Mouse (Mus musculus) E14TG2a.4 (cell line): ENCODE measurements at regions not wholly inside any gene's neighbourhood (a gene's known extent, or its start where the extent isn't known, plus 50 kb on each side); places are given as distances from the start of the nearest gene placed in this dataset.

Source experiments
- H3K27me3 ChIP-seq: 2 replicates; pipeline ENCODE4 v1.6.1; 2014; ENCODE audit warnings: low read length, control low read depth; ENCODE audit not compliant: insufficient read depth
- H3K36me3 ChIP-seq: 2 replicates; pipeline ENCODE4 v1.6.1; 2014; ENCODE audit warnings: low read length, control low read depth; ENCODE audit not compliant: insufficient read depth
- H3K4me1 ChIP-seq: replicated peaks from 2 replicates; pipeline ENCODE4 v1.6.1; 2014; ENCODE audit warnings: low read depth, low read length, control low read depth
- H3K4me3 ChIP-seq: replicated peaks from 2 replicates; pipeline ENCODE4 v1.5.1; 2014; ENCODE audit warnings: mild to moderate bottlenecking, low read length
- H3K9me3 ChIP-seq: 2 replicates; pipeline ENCODE4 v1.6.1; 2014; ENCODE audit warnings: low read length, control low read depth
- CTCF ChIP-seq: conservative IDR thresholded peaks from 2 replicates; pipeline ENCODE4 v1.5.1; 2014; ENCODE audit warnings: low read length
- NANOG ChIP-seq: IDR thresholded peaks from 2 replicates; pipeline ENCODE4 v1.6.1; 2014; ENCODE audit warnings: borderline replicate concordance, low read length, mixed read lengths
- POU5F1 ChIP-seq: IDR thresholded peaks from 2 replicates; pipeline ENCODE4 v1.6.1; 2014; ENCODE audit warnings: low read length, borderline replicate concordance

- H3K27me3 ChIP-seq = no peaks in the 10 kb centered on the region
- TF ChIP-seq CTCF (no peak), NANOG (no peak), POU5F1 (no peak)
- no peaks in the 10 kb centered on the region for H3K4me1 ChIP-seq
- no peak overlapping the region for H3K4me3 ChIP-seq
- no peaks in the 10 kb centered on the region for H3K36me3 ChIP-seq
- no peaks in the 10 kb centered on the region for H3K9me3 ChIP-seq
Observed at GRCm38 (mm10) chr5:126036686-126037085, 505.1 kb downstream of the Tmem132b start.

- Histone ChIP-seq H3K27me3 (no peaks in the 10 kb centered on the region), H3K4me3 (no peak overlapping the region), H3K4me1 (no peaks in the 10 kb centered on the region), H3K36me3 (no peaks in the 10 kb centered on the region), H3K9me3 (no peaks in the 10 kb centered on the region)
- TF ChIP-seq NANOG (no peak), CTCF (peak; percentile 76), POU5F1 (no peak)
Observed at GRCm38 (mm10) chr5:126045761-126046160, 514.2 kb downstream of the Tmem132b start.

- Histone ChIP-seq H3K4me3 (no peak overlapping the region), H3K27me3 (no peaks in the 10 kb centered on the region), H3K9me3 (no peaks in the 10 kb centered on the region), H3K36me3 (no peaks in the 10 kb centered on the region), H3K4me1 (no peaks in the 10 kb centered on the region)
- TF ChIP-seq CTCF (peak; percentile 30; the same call in 1 of the 2 replicates), POU5F1 (no peak), NANOG (no peak)
Observed at GRCm38 (mm10) chr5:126063644-126064043, 532.1 kb downstream of the Tmem132b start.

GRCm38 (mm10) chr5:126079281-126079838 is 547.8 kb downstream of the Tmem132b start:
- Histone ChIP-seq H3K4me3 (no peak overlapping the region), H3K27me3 (no peaks in the 10 kb centered on the region), H3K36me3 (no peaks in the 10 kb centered on the region; the same call in 1 of the 2 replicates), H3K9me3 (peaks cover 77% of the 10 kb centered on the region), H3K4me1 (peaks cover 15% of the 10 kb centered on the region)
- TF ChIP-seq NANOG (peak; percentile 70; the same call in 1 of the 2 replicates), POU5F1 (peak; percentile 37; the same call in 1 of the 2 replicates), CTCF (no peak)

- TF ChIP-seq CTCF = no peak
- no peak for TF ChIP-seq POU5F1
- TF ChIP-seq NANOG = no peak
- no peaks in the 10 kb centered on the region for H3K36me3 ChIP-seq
- no peak overlapping the region for H3K4me3 ChIP-seq
- H3K4me1 ChIP-seq = no peaks in the 10 kb centered on the region
- peaks cover 84% of the 10 kb centered on the region for H3K9me3 ChIP-seq
- H3K27me3 ChIP-seq = no peaks in the 10 kb centered on the region
Observed at GRCm38 (mm10) chr5:126088251-126088914, 556.8 kb downstream of the Tmem132b start.

- H3K27me3 ChIP-seq = no peaks in the 10 kb centered on the region
- H3K4me3 ChIP-seq = no peak overlapping the region
- peak; percentile 50 for TF ChIP-seq CTCF
- TF ChIP-seq NANOG = no peak
- peaks cover 3% of the 10 kb centered on the region for H3K4me1 ChIP-seq
- no peaks in the 10 kb centered on the region for H3K36me3 ChIP-seq
- H3K9me3 ChIP-seq = peaks cover 61% of the 10 kb centered on the region
Observed at GRCm38 (mm10) chr5:126093196-126093595, 561.6 kb downstream of the Tmem132b start.

GRCm38 (mm10) chr5:126096616-126097261 is 565.2 kb downstream of the Tmem132b start:
- Histone ChIP-seq H3K9me3 (peaks cover 66% of the 10 kb centered on the region), H3K4me3 (no peak overlapping the region), H3K36me3 (no peaks in the 10 kb centered on the region), H3K27me3 (no peaks in the 10 kb centered on the region), H3K4me1 (peaks cover 20% of the 10 kb centered on the region)
- TF ChIP-seq CTCF (peak; percentile 33), POU5F1 (no peak), NANOG (no peak)

- Histone ChIP-seq H3K36me3 (no peaks in the 10 kb centered on the region), H3K9me3 (peaks cover 66% of the 10 kb centered on the region), H3K4me1 (peaks cover 20% of the 10 kb centered on the region), H3K4me3 (no peak overlapping the region), H3K27me3 (no peaks in the 10 kb centered on the region)
- no peak for TF ChIP-seq NANOG
Observed at GRCm38 (mm10) chr5:126097262-126097628, 565.7 kb downstream of the Tmem132b start.

- H3K36me3 ChIP-seq = no peaks in the 10 kb centered on the region
- no peak for TF ChIP-seq NANOG
- TF ChIP-seq CTCF = no peak
- TF ChIP-seq POU5F1 = no peak
- H3K9me3 ChIP-seq = peaks cover 65% of the 10 kb centered on the region
- peaks cover 25% of the 10 kb centered on the region for H3K4me1 ChIP-seq
- H3K27me3 ChIP-seq = no peaks in the 10 kb centered on the region
- H3K4me3 ChIP-seq = no peak overlapping the region
Observed at GRCm38 (mm10) chr5:126098433-126098832, 566.9 kb downstream of the Tmem132b start.
